Comparison of ENCODE assay signal across 19 mouse cellular contexts in the genomic region with DNA sequence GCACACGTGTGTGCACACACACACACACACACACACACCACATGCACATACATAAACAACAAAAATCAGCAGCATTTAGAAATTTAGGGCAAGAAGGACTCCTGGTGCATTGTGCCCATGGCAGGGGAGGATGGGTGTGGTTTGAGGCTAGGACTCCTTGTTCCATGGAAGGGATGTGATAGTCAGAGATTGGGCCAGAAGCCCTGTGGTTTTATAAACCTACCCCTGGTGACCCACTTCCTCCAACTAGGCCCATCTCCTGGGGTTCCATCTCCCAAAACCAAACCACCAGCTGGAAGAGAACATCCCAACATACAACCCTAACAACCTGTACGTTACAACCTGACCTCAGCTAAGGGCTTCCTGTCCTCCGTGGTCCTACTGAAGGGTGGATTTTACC.
"Had no signal": no experiment of that assay in that cellular context is flagged by ENCODE, and none has a peak within 500 bp of the region (broad histone marks: within the 10 kb centered on the region; RNA-seq: fewer than 3 reads in every experiment).

No protein-coding gene starts in this region.

- H3K27ac ChIP-seq: kidney, embryonic 15.5 days; liver, embryonic 14.5 days; lung, embryonic 15.5 days; midbrain, embryonic 12.5 days; midbrain, embryonic 15.5 days; neural tube, embryonic 12.5 days; neural tube, embryonic 15.5 days had no signal

- H3K9ac ChIP-seq: kidney, embryonic 15.5 days; liver, embryonic 14.5 days; lung, embryonic 15.5 days; midbrain, embryonic 12.5 days; midbrain, embryonic 15.5 days; neural tube, embryonic 12.5 days; neural tube, embryonic 15.5 days had no signal

- H3K4me3 ChIP-seq: kidney, embryonic 15.5 days; lung, embryonic 15.5 days; midbrain, embryonic 12.5 days; midbrain, embryonic 15.5 days; neural tube, embryonic 12.5 days; neural tube, embryonic 15.5 days had no signal

- H3K4me2 ChIP-seq: kidney, embryonic 15.5 days; liver, embryonic 11.5 days; lung, embryonic 15.5 days; midbrain, embryonic 12.5 days; midbrain, embryonic 15.5 days; neural tube, embryonic 12.5 days; neural tube, embryonic 15.5 days had no signal

- H3K36me3 ChIP-seq: kidney, embryonic 15.5 days; lung, embryonic 15.5 days; midbrain, embryonic 12.5 days; midbrain, embryonic 15.5 days; neural tube, embryonic 12.5 days; neural tube, embryonic 15.5 days had no signal

- DNase-seq: kidney, adult 2 months; kidney, postnatal 10 days; kidney, postnatal 36 days; layer of hippocampus, adult 9-11 months; lung, adult 18-20 months; lung, postnatal 10 days; lung, postnatal 4 days; right cerebral cortex, adult 18-20 months; right cerebral cortex, postnatal 25 days; spleen, adult 18-20 months had no signal

- H3K27me3 ChIP-seq: kidney, embryonic 15.5 days; lung, embryonic 15.5 days; midbrain, embryonic 12.5 days; midbrain, embryonic 15.5 days; neural tube, embryonic 12.5 days; neural tube, embryonic 15.5 days had no signal

- H3K4me1 ChIP-seq: lung, embryonic 15.5 days; midbrain, embryonic 15.5 days had no signal

- ATAC-seq: intestine, postnatal 0 days; midbrain, embryonic 15.5 days had no signal

- H3K9me3 ChIP-seq: kidney, embryonic 15.5 days; lung, embryonic 15.5 days; midbrain, embryonic 12.5 days; midbrain, embryonic 15.5 days; neural tube, embryonic 12.5 days; neural tube, embryonic 15.5 days had no signal
